Mouse (Mus musculus) urinary bladder, postnatal 25 days (tissue): Measurements from ENCODE around the gene Primpol.

Experiments
- DNase-seq: peaks from one replicate; pipeline ENCODE4 v3.0.0; 2022; ENCODE audit warnings: low spot score

Gene Primpol

DNA sequence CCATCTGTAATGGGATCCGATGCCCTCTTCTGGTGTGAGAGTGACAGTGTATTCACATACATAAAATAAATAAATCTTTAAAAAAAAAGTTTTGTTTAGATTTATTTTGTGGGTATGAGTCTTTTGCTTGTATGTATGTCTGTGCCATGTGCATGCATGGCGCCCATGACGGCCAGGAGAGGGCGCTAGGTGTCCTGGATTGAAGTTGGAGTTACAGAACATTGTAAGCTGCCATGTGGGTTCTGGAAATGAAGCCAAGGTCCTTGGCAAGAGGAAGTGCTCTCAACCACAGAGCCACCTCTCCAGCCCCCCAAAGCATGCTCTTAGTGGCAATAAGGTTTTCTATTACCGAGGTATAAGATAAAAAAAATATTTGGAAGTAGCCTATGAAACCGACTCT, 57.6 kb downstream of the Primpol start:
- no peak for DNase-seq

DNA sequence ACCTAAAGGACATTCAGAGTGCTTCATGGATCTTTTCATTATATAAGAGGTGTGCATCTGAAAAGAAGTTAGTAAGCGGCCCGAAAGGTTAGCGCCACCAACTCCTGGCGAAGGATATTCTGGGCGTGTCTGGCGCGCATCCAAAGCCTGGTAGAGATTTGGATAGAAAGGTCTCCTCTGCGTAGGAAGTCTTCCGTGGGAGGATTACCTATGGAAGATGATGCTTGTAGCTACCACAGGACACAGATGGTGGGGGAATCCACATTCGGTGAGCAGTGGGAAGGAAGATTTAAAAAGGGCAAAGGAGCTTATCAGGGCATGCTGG, 64.6 kb downstream of the Primpol start:
- DNase-seq, result no peak

DNA sequence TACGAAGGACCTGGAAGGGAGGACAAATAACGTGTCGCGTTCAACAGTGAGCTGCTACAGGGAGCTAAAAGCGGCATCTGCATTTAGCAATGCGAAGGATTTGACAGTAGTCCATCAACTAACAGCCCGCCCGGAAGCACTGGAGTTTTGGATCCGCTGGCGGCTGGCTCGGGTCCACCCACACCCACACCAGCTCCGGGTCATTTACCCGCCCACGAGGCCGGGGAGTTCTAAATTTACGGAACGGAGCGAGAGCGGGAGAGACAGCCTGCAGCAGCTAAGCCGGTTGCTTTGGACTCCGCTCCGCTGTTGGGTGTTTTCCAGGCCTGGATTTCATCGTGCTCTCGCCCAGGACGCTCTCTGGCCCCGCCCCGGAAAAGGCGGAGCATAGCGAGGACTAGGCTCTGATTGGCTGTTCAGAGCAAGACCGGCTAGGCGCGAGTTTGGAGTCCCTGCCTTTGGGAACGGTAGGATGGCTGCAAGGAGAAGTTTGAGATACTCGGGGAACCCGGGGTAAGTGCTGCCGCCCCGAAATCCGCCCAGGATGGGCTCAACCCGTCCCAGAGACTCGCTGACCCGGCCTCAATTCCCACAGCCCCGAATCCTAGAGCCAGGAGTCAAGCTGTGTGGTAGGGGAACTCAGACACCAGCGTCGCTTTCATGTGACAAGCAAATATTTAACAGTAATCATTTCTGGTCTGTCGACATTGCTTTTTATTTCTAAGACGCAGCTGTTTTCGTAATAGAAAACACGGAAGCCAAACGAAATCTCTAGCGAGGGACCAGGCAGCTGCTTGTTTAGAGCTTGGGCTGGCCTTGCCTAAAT, 65.2 kb downstream of the Primpol start, which contains the start of gene Cenpu:
Gene Cenpu, plus strand, starts transcription at position 414 of the 826 bp plus-strand sequence.
- DNase-seq, result peak; percentile 99

DNA sequence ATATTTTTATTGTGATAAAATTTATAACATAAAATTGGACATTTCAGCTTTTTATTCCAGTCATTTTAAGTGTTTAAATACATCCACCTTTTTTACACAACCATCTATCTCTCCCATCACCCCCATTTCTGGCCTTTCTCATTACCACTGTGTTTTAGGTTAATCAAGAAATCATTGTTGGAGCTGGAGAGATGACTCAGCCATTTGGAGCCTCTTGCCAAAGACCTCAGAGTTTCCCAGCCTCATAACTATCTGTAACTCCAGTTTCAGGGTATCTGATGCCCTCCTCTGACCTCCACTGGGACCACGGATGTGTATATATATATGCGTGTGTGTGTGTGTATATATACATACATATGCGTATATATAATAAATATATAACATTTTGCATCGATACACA, 66.0 kb downstream of the Primpol start:
- DNase-seq, result no peak

DNA sequence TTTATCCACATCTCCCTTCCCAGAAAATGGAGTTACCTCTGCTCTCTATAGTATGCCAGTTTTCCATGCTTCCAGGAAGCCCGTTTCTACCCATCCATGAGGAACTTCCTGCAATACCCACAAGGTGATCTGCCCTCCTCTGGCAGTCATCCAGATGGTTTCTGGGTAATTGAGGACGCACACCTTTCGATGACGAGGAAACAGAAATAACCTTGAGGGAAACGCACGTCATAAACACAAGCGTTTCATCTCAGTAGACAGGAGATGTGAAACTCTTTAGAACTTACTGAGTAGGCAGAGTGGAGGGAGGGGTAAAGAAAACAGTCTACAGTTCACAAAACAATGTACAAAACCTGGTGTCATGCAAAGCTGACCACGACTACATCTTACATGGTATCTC, 67.0 kb downstream of the Primpol start:
- no peak for DNase-seq

DNA sequence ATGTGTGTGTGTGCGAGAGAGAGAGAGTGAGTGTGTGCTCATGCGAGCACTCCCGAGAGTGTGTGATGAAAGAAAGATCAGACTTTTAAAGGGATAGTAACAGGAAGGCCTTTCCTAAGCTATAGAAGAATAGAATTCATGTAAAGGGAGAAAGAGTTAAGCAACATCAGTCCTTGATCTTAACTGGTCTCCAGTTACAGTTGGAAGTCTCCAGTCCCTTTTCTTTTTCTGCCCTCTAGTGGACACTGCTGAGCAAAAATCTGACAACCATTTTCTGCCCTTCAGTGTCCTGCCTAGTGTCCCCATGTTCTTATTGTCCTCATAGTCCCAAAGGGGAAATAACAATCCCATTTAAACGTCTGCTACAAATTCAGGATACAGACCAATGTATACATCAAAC, 69.8 kb downstream of the Primpol start:
- no peak for DNase-seq

DNA sequence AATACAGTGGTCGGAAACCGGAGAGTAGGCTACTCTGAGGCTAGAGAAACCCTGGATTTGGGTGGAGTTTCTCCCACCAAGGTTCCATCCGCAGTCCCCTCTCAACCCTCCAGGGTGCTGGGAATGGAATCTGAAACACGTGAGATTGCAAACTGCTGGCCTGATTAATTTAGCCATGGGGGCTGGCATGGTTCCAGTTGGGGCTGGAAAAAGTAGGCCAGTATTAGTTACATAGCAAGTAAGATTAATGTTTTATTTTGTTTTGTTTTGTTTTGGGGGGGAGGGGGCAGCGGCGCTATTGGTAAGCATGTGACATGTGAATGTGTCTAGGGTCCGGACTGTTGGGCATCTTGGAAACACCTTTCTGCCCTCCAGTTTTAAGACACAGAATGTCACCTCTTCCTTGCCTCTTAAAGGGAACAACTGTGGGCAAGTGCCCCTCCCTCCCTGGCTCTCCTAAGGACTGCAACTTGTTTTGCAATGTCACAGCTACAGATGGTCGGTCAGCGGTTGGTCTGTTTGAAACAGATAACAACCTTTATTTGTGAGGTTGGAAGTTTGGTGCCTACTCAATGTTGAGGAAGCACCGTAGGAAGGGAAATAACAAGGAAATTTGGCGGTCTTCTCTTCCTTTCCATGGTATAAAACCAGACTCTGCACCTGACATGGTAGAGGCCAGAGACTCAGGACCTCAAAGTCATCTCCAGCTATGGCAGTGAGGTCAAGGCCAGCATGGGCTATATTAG, 70.4 kb downstream of the Primpol start:
- DNase-seq, result no peak

DNA sequence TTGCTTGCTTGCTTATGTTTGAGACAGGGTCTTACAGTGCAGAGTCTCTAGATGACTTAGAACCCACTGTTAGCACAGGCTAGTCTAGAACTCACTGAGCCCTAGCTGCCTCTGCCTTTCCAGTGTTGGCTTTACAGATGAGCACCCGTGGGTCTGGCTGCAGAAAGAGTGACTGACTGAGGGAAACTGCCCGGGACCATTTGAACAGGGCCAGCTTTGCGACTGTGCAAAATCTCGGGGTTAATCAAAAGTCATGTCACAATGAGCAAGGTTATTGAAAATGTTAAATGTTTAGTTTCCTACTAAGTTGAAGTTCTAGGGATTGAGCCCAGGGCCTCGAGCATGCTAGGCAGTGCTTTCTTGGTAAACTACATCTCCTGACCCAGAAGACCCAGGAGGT, 71.2 kb downstream of the Primpol start:
- DNase-seq, result no peak

DNA sequence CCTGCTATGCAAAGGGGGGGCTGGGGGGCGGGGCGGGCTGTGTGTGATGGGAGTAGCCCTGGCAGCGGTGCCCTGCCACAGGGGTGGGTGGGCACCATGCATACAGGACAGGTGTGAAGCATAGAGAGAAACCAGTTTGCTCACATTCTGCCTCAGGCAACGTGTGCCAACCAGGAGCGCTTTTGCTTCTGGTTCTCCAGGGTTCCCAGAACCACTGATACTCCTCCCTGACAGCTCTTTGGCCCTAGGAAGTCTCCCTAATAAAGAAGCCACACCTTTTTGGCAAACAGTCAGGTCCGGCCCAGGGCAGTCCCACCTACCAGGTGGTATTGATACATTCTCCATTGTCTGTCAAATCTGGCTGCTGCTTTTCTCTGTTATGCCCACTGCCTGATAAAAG, 73.3 kb downstream of the Primpol start:
- DNase-seq, result peak; percentile 12

DNA sequence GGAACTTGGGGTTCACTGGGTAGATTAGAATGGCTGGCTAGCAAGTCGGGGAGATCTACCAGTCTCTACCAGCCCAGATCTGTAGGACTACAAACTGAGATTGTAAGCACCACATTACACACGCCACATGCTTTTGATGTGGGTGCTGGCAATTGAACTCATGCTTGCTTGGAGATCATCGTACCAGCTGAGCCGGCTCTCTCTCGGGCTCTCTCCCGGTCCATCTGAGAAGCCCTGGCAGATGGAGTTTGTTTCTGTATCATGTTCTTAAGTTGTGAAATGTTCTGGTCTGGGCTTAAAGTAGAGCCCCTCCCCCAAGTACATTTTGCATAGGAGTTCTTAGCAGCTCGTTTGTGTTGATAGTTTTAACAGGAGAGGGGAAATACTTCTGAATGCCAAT, 73.8 kb downstream of the Primpol start:
- no peak for DNase-seq

DNA sequence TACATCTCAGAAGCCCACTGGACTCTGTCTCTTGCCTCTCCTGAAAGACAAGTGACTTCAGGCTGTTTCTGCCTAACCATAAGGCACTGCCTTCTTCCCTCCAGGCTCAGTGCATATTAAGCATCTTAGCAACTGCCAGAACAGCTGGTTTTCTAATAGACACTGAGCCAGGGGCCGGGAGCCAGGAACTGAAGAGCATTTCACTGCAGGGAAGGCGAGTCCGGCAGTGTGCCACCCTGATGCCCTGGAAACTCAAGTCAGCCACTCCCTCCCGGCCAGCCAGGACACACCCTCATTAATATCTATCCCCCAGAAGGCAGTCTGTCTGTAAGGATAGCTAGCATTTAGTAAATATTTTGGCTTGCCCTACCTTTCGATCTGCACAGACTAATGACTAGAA, 77.3 kb downstream of the Primpol start:
- DNase-seq, result no peak

DNA sequence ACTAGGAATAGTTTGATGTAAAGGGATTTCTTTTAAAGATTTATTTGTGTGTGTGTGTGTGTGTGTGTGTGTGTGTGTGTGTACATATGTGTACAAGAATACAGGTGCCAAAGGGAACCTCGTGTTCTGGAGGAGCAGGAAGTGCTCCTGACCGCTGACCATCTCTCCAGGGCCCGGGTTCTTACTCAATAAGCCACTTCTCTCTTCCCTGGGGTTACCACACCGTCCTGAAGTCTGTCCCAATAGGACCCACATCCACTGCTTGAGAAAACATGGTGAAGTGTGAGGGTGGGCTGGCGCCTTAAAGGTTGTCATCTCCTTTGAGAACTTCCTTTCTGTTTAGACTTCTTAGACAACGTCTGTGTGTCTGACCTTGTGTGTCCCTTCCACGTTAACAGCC, 83.1 kb downstream of the Primpol start:
- no peak for DNase-seq

DNA sequence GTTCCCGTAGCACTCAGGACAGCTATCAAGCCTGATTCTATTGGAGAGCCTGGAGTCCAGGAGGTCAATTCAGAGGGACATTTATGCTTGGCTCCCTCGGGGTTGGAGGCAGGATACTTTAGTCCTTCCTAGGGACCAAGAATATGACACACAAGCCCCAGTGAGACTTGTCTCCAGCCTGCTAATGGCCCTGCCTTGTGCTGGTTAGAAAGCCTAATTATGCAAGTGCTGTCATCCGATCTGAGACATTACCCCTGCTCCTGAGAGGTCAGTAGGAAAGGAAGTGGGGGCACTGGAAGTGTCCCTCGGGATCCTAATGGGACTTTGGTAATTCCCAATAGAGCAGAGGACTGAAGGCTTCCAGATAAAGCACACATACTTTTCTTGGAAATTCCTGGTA, 86.5 kb downstream of the Primpol start:
- no peak for DNase-seq

DNA sequence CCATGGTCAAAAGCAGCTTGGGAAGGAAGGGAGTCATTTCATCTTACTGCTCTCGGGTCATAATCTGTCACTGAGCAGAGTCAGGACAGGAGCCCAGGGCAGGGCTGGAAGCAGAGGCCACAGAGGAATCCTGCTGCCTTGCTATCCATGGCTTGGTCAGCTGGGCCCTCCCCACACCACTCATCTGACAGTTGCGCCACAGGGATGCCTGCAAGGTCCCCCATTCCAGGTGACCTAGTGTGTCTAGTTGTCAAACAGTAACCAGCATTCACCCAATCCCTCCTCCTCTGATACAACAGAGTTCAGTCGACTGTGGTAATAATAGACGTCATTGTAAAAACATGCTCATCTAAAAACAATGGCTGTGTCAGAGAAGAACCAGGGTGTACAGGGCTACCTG, 87.5 kb downstream of the Primpol start:
- DNase-seq, result no peak

DNA sequence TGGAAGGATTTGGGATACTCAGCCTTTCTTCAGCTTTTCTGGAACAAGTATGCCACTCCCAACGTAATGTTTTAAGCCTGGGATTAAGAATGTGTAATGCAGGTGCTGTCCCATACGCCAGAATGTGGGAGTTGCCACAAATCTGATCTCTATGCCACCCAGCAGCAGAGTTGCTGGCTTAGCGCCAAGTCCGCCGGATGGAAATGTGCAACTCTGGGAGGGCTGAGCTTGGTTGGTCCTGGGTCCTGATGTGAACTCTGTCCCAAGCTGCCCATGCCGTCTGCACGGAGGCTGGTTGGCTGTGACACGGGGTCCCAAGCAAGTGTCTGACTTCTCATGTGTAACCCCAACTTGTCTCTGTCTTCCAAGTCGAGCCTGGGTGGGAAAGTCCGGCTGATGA, 90.2 kb downstream of the Primpol start:
- no peak for DNase-seq

DNA sequence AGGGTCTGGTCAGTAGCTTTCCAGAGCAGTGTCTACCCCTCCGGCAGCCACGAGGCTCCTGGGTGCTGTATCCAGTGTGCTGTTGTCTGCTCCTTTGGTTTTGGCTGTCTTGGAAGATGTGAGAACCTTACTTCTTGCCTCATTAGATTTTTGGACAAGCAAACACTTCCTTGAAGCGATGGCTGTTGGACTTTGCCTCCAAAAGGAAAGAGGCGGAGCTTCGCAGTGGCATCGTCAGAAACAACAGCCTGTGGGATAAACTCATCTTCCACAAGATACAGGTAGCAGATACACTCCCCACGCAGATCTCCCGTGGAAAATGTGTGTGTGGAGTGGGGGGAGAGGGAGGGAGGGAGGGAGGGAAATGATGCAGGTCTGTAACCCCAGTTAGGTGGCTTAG, 90.9 kb downstream of the Primpol start:
- DNase-seq, result no peak
